Mouse (Mus musculus): ENCODE measurements around the gene 1700029I15Rik.
"Not testable (repeated sequence)": the region's sequence is repeated elsewhere in the genome, so short reads cannot be mapped to it uniquely, and the experiment has no call there.

1700029I15Rik gene

DNA sequence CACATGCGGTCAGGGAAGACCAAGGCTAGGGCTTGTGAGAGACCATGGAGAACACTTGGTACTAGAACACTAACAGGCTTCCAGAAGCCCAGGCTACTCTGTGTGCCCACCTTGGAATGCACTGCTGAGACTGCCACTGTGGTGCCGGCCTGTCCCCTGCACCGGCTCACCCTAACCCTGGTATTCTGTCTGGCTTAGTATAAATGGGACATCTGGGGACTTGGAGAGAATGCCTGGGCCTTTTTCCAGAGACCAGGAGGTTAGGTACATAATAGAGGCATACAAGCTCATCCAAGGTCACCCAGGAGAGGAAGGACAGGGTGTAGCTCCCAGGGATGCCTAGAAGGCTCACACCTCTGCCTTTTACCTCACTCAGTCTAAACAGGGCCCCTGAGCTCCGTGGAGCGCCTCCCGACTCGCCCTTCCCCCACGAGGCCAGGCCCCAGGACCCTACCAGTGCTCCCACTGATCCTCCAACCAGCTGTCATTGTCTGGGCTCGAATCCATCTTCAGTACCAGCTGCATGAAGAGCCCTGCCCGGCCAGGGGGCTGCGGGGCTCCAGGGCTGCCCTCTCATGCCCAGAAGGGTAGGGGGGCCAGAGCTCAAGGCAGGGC lies 9.5 kb downstream of the 1700029I15Rik start:
- DNase-seq (ENCODE audit: low read depth, low spot score) = no peak

DNA sequence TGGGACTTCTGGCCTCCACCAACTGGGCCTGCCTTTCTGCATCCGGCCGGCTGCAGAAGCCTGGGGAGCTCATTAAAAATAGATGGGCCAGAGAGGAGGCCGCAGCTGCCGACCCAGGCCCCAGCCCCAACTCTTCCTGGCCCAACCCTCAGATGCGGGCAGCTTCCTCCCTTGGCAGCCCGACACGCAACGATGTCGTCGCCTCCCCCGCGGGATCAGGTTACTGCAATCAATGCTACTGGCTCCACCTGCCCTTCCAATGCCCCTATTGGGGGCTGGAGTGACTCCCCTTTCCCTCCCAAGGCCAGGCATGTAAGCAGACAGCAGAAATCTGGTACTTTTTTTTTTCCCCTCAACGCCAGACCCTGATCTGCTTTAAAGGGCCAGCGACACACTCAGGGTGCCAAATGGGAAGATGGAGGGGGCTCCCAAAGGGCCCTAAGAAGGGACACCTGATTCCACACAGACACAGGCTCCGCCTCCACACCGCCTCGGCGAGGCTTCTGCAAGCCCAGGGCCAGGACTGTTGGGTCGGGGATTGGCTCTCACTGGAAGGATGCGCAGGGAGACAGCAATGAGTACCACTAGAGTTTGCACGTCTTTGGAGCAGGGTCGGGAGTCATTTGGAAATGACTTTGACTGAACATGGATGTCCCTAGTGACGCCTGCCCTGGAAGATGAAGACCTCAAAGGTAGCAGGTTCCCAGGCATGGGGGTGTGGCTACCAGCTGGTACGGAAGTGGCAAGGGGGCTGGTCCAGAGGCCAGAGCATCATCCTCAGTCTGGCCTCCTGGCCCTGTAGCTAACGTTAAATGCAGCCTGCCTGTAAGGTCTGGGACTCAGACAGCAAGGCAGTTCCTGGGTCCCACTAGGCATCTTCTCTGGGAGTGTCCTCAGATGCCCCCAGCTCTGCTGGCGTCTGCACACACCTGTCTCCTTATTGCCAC lies 10.3 kb downstream of the 1700029I15Rik start:
- no peak for DNase-seq (ENCODE audit: low read depth, low spot score)

DNA sequence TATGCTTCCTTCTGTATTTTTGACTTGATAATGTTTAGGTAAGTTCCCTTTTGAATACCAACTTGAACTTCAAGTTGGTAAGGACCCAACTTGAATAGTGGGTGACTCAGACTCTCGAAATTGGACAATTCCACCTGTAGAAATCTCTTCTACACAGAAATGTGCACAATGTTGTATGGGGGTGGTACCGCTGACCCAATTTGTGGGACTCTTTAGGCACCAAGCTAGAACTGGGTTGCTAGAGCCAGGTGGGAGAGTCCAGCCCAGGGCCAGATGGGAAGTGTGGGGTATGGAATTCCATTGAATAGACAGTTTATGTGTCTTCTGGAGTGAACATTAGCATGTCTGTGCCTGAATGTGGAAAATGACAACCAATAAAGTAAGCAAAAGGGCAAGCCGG lies 13.2 kb downstream of the 1700029I15Rik start:
- DNase-seq (ENCODE audit: low read depth, low spot score) = no peak

DNA sequence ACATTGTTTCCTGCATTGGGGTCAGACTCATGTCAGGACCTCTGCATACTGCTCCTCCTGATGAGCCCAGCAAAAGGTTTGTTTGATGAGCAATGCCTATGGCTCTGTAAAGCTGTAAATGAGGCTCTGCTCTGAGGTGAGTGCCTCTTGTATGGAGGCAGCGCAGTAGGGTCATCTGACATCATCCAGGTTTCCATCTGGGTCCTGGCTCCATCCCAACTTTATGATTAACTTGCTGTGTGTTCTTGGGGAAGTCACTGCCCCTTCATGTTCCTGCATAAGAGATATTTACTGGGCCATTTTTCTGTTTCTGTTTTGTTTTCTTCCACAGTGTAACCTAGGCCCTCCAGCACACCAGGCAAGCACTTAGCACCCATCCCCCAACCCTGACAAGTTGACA lies 15.1 kb downstream of the 1700029I15Rik start:
- DNase-seq (ENCODE audit: low read depth, low spot score) = no peak

DNA sequence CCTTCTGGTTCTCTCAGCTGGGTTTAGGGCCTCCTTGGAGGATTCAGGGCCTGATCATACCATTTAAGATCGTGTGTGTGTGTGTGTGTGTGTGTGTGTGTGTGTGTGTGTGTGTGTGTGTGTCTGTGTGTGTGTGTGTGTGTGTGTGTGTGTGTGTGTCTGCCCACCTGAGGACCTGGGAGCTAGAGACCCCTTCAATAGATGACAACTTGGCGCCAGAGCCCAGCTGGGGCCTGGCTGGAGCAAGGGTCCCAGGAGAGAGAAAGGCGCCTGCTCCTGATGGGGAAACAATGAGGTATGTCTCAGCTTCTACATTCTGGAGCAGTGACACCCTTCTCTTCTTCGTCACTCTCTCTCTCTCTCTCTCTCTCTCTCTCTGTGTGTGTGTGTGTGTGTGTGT lies 17.5 kb downstream of the 1700029I15Rik start:
- not testable (repeated sequence) for DNase-seq (ENCODE audit: low read depth, low spot score)

DNA sequence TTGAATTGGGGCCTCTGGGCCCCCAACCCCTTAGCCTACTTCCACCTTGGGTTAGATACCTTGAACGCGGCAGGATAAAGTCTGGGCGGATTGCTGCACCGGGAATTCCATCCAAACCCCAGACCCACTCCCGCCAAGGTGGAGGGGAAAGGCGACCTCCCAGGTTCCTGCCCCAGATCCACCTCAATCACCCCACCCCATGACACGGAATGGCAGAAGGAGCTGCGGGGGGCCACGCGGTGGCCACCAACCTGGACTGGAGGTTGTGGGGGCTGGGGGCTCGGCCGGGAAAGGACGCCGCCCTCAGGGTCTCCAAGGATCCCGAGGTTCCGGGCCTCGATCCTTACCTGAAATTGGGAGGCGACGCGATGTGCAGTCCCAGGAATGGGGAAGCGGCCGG lies 18.3 kb downstream of the 1700029I15Rik start:
- no peak for DNase-seq (ENCODE audit: low read depth, low spot score)

DNA sequence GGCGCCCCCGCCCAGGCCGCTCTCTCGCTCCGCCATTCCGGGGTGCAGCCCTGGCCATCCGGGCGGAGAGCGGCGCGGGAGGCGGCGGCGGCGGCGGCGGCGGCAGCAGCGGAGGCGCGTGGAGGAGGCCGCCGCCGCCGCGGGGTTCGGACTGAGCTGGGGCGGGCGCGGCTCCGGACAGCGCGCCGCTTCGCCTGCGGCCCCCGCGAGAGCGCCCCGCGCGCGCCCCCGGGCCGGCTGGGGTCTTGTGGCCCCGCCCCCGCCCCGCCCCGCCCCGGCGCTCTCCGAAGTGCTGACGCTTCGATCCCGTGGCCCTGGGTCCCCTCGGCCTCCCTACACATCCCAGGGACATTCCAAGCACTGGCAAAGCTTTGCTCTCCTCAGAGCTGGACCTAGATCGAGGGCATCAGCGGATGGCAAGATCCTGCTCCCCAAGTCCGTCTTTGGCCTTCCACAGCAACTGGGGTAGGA lies 18.8 kb downstream of the 1700029I15Rik start, which contains the start of gene Mapk8ip1:
Gene Mapk8ip1 (minus strand): TSS at position 173 of the 471 bp plus-strand sequence.
- no peak for DNase-seq (ENCODE audit: low read depth, low spot score)

DNA sequence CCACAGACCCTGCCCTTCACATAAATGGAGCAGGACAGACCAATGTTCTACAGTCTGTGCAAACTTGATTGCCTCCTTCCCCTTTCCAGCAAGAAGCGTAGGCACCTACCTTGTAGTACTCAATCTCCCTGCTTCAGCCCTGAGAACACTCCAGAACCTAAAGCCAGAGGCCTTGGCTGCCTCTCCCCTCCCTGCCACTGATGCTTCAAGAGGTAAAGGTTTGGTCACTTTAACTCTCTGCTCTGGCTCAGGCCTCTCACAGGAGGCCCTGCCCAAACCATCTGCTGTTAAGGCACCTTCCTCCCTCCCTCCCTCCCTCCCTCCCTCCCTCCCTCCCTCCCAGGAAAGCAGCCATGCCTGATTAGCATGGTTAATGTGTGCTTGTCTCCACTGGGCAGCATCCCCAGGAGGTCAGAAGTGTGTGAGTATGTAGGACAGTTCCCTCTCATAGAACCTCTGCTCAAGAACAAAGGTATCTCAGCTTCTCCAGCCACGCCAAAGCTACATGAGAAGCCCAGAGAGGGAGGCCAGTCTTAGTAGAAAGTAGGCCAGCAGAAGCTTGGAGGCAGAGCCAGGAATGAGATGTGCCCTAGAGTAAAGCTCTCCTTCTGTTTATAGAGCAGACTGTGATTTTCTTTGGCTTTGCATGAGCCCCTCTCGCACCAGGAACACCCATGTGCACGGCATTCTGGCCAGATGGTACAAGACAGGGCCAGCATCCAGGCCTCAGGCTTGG lies 20.4 kb downstream of the 1700029I15Rik start:
- no peak for DNase-seq (ENCODE audit: low read depth, low spot score)

DNA sequence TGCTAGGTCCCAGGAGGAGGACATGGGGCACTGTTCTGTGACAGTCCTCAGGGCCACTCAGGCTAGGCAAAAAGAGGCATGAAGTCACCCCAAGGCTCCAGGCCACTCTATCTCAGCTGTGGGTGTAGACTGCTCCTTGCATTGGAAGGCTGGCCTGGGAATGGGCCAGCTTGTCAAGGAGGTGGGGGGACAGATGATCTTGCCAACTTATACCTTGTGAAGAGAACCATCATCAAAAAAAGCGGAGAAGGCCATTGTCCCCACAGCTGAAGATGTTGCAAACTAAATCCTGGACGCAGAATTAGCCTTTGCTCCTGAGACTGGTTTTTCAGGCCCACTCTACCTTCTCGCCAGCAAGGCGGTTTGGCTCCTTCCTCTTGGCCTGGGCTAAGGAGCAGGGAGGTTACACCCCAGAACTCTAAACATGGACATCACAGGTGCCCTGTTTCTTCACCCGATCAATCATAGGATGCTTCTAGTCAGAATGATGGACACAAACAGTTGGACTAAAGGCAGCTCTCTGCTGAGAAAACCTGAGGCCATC lies 21.5 kb downstream of the 1700029I15Rik start:
- DNase-seq (ENCODE audit: low read depth, low spot score) = no peak

DNA sequence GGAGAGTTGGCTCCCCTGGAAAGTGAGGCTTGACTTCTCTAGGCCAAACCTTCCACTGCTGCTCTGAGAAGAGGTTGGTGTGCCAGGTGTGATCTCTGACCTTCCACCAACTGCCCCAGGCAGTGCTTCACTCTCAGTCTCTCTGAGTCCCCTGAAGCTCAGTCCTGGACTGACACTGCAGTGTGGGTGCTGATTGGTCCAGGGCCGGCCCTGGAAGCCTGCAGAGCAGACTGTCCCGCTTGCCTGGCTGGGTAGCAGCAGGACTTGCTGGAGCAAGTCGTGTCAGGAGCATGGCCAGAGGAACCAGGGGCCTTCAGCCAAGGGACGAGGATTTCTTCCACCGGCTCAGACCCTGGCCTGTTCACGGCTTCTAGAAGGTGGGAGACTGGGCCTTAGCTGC lies 22.4 kb downstream of the 1700029I15Rik start:
- no peak for DNase-seq (ENCODE audit: low read depth, low spot score)

DNA sequence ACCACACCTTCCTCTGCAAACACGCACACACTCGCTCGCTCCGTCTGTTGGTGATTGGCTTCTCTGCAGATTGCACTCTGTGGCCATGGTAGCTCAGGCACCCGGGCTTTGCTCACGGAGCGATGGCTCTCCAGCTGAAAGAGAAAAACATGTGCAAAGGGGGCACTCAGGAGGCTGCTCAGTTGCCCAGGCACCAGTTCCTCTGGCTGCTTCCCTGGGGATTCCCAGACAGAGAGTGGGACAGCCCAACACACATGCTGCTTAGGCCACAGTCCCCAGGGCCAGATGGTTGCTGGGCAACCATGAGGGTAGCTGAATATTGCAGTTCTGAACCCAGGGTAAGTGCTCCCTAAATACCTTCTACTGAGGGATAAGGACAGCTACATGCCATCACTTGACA lies 23.3 kb downstream of the 1700029I15Rik start:
- DNase-seq (ENCODE audit: low read depth, low spot score) = no peak

DNA sequence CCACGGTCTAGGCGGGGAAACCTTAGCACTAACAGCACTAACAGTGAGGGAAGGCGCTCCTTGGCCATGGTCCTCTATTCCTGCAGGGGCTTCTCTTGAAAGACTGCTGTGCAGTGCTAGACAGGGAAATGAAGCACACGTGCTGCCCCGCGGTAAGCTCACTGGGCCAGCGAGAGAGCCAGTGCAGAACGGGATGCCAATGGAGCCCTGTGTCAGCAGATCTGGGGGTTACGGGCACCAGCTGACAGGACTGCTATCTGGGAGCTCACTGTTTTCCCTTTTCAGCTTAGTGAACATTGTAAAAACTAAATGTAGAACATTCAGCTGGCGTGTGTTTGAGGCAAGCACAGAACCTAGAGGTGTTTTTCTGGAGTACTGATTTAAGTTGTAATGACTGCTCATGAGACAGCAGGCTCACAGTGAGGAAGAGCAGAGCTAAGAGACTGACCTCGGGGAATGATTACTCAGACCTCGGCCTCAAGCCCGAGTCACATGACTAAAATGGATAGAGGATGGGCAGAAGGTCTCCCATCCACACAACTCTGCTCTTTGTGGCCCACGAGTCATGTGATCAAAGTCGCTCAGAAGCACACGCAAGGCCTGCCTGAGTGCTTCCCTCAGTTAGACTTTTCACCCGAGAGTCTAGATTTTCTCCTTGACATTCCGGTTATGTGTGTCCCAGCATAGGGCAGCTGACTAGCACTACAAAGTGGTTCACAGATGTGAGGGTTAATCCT lies 26.1 kb downstream of the 1700029I15Rik start:
- no peak for DNase-seq (ENCODE audit: low read depth, low spot score)

DNA sequence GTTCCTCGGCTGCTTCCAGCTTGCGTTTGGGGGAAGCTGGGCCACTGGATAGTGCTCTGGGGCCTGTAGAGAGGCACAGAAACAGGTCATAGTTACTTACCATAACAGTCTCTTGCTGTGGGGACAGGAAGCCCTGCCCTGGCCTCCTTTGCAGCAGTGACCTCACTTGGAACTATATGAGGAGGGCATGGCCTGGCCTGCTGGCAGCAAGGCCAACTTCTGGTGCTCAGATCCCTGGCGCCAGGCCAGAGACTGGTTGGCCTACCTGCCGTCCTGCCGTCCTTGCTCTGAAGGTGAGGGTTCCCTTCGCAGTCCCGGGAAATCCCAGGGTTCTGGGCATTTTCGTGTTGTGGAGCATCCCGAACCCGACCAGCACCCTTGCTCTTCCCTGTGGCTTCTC lies 29.4 kb downstream of the 1700029I15Rik start:
- DNase-seq (ENCODE audit: low read depth, low spot score) = no peak

DNA sequence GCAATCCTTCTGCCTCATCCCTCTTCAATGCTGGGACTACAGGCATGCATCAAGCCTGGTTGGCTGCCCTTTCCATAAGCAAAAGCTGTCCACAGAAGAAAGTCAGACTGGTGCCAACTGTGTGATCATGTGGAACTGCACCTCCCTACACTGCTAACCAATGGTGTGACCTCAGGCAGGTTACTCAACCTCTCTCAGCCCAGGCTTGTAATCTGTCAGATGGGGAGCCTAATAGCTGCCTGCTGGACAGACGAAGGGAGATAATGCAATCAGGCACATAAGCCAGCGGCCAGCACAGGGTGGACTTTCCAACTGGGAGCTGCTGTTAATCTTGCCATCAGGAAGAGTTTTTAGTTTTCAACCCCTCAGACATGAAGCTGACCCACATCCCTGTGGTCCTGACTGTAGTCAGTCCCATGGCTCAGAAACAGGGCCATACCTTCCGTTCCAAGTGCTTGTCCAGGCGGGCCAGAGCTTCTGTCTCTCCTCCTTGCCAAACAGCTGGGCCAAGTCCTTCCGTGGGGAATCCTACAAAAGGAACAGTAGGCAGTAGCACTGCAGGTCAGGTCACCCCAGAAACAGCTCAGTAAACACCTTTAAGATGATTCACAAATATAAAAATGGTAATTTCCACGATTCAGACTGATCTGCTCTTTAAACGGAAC lies 39.5 kb downstream of the 1700029I15Rik start:
- DNase-seq (ENCODE audit: low read depth, low spot score) = no peak

DNA sequence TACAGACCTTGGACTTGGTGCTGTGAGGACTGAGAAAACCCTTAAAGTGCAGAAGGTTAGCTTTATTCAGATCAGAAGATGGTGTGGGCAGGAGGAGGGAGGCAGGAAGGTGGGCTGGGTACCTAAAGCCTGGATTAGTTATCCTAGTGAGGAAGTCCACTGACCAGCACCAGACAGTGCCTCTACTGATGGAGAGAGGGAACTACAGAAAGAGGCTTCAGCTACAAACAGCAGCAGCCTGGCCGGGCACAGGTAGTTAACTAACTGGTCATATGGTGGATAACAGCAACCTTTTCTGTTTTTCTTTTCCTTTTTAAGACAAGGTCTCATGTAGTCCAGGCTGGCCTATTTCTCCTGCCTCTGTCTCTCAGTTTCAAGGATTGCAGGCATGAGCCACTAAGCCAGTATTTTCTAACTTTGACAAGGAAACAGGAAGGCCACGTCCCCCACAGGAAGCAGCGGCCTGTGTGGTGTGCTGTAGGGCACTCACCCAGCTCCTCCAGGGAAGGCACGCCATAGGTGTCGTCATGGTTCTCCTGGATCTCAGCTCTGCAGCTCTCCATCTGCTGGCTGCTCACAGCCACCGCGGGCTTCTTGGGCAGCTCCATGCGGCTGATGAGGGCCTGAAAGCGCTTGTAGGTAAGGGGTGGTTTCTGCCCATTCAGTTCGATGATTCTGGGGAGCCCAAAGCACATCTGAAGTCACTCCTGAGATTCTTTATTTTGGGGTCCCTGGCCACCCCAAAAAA lies 40.2 kb downstream of the 1700029I15Rik start:
- DNase-seq (ENCODE audit: low read depth, low spot score) = no peak

DNA sequence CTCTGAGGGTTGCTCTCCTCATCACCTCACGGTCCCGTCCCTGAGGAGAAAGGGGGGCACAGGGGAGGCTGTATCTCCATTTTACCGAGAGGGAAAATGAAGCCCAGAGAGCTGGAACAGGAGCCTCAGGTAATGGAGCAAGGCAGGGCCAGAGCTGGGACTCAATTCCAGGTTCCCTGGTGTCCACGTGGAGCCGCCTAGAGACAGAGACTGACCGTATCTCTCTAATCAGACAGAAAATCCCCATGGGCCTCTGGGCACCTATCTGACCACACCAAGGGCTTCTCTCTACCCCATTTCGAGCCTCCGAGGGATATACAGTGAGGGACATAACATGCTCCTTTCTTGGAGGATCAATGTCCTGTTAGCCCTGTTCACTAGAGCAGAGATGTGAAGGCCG lies 40.8 kb downstream of the 1700029I15Rik start:
- no peak for DNase-seq (ENCODE audit: low read depth, low spot score)

DNA sequence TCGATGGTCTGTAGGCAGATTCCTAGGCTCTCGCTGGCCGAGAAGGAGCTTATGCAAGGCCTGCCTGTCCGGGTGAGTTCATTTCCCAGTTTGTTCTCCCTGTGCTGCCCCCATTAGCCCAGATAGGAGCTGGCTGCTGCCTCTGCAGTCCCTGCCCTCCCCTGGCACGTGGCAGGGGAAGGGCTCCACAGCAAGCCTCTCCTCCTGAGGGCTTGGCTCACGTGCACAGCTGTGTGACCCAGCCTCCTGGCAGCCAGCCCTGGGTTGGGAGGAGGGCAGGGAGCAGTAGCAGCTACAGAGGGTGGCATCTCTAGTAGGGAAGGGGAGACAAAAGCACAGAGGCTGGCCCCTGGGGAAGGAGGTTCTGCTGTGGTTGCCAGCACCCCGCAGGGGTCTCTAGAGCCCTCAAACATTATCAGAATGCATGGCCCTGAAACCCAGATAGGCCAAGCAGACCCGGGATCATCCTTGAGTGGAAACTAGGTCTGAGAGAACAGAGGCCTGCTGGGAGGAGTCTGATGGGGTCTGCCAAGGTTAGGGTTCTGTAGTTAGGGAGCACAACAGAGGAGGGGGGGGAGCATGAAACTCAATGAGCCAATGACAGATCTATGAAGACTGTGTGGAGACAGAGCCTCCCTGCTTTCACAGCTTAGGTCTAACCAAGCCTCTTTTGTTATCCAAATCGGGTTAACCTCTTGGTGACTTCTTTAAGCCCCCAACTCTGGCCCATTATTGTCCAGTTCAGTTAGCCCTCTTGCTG lies 41.5 kb downstream of the 1700029I15Rik start:
- no peak for DNase-seq (ENCODE audit: low read depth, low spot score)

DNA sequence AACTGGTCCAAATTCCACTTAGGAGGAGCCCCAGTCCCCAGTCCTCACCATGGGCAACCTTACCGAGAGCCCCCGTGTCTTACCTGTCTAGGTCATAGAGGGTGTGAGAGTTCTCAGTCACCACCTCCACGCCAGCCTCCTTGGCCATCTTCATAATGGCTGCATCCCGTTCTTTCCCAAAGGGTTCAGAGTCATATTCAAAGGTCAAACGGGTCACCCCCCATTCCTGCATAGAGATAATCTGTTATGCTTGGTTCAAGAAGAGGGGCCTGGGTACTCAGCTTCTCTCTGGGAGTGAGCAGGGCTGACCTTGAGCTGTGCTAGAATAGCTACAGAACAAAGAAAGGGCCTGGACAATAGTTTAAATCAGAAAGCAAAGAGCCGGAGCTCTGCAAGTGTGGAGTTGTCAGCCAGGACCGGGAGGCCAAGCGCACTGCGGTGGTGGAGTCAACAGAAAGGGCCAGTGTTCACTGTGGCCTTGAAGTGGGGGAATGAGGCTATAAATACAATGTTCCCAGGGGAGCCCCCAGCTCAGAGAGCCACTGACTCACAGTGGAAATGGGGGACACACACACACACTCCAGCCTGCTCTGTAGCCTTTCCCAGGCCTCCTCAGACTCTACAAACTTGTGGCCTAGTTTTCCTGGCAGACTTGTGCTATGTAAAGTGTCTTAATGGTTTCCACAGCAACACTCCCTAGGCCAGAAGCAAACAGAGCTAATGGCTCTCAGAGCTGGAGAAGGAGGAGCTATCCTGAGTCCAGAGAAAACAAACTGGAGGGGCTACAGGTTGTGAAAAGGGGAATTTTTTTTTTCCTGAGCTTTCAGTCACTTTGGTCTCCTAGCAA lies 42.3 kb downstream of the 1700029I15Rik start:
- DNase-seq (ENCODE audit: low read depth, low spot score) = no peak
